Mouse (Mus musculus): Measurements from ENCODE around the gene Gpank1.

- no peak for TF ChIP-seq POLR2A (IDR thresholded peaks at IDR 0.05; ENCODE audit: insufficient read length, low read depth)
- no peak for TF ChIP-seq USF1 (IDR thresholded peaks at IDR 0.05; ENCODE audit: low read depth)
- TF ChIP-seq E2F4 (IDR thresholded peaks at IDR 0.05; ENCODE audit: insufficient read depth) = no peak
- no peak for TF ChIP-seq MAX (IDR thresholded peaks at IDR 0.05; ENCODE audit: low read depth)
- no peak for TF ChIP-seq MYOG (IDR thresholded peaks at IDR 0.05; ENCODE audit: control insufficient read depth in 1 of 3, insufficient read depth in 1 of 3, insufficient read length in 2 of 3, low read depth in 2 of 3)
- no peak for TF ChIP-seq TCF12 (IDR thresholded peaks at IDR 0.05; ENCODE audit: insufficient read depth, poor library complexity, severe bottlenecking)
Observed at GRCm38 (mm10) chr17:35104754-35105153, 16.5 kb upstream of the Gpank1 start.

Data from myocyte (in vitro differentiated cells).